Mouse (Mus musculus): ENCODE measurements around the gene Pde4dip.
A peak's percentile ranks its signal among the peaks of the same experiment; 100 is the strongest.

Pde4dip gene

DNA sequence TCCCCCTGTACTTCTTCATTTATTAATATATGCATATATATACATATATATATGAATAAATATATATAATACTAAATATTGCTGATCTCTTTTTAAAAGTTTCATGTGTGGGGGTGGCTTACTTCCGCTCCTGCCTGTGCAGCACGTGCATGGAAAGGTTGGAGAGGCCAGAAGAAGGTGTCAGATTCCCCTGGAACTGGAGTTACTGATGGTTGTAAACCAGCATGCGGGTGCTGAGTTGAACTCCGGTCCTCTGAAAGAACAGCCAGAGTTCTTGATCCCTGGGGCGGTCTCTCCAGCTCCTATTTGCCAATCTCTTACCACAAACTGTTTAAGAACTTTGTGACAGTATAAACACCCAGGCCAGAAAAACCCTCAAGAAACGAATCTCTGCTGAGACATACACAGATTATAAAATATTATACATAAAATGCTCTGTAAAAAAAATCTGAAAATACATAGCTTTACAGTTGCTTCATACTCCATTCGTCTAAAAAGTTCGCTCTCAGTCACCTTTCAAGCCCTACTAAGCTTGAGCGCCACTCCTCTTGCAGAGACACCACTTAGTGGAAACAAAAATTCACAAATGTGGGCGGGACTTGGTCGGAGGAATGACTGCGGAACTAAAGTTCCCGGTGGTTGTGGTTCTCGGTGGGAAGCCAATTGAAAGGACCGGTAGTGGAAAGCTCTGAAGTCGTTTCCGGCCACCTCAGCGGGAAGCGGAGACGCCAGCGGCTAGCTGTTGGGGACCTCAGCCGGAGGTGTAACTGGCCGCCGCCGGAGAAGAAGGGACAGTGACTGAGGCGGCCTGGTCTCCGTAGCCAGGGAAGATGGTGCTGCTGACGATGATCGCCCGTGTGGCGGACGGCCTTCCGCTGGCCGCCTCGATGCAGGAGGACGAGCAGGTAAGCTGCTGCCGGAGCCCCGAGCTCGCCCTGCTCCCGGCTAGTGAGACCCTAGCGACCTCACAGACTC, 12.3 kb upstream of the Pde4dip start, which contains the start of gene Sec22b:
Gene Sec22b (plus strand): TSS at position 675 of the 975 bp plus-strand sequence.
- peak; percentile 83 to 90 for DNase-seq (ENCODE audit: low spot score in 2 of 2)

DNA sequence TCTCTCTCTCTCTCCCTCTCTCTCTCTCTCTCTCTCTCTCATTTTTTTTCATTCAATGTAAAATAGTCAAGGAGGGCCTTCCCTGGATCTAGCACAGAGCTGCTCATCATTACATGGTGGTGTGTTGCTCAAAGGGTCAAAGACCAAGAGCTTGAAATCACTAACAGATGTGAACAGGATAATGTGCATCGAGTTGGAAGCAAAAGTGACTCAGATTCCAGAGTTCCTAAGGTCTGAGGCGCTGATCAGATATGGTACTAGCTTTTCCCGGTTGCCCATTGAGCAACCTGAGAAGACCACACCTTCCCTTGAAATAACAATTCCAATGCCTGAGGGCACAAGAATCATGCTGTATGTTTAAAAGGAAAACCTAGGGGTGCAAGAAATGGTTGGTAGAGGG, 9.9 kb upstream of the Pde4dip start:
- DNase-seq (ENCODE audit: low spot score in 2 of 2) = no peak

DNA sequence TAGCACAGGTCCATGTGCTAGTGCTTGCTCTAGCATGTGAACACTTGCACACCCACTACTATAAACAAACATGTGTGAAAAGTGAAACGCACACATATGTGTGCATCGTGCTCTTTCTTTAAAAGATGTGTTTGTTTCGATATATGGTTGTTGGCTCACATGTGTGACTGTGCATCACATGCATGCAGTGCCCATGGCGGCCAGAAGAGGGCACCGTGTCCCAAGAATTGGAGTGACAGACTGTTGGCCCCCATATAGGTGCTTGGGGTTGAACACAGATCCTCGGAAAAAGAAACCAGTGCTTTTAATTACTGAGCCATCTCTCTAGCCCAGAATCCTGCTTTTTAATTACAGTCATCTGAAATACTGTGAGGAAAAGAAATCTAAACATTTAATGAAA, 6.2 kb upstream of the Pde4dip start:
- DNase-seq (ENCODE audit: low spot score in 2 of 2) = peak; percentile 52 to 81

DNA sequence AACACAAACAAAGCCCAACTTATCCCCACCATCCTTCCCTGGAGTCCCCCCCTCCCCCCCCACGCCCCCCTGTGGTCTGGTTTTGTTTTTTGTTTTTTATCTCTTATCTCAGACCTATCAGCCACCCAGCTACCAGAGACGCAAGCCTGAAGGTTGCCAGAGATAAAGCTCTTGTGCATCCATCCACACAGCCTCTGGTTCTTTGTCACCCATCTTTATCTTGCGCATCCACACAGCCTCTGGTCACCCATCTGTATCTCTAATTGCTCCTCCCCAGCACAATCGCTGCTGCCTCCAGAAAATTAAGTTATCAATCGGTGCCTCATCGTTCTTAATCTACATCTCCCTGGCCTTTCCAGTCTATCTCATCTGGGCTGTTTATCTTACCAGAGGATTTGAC, 1.7 kb upstream of the Pde4dip start:
- no peak for DNase-seq (ENCODE audit: low spot score in 2 of 2)

DNA sequence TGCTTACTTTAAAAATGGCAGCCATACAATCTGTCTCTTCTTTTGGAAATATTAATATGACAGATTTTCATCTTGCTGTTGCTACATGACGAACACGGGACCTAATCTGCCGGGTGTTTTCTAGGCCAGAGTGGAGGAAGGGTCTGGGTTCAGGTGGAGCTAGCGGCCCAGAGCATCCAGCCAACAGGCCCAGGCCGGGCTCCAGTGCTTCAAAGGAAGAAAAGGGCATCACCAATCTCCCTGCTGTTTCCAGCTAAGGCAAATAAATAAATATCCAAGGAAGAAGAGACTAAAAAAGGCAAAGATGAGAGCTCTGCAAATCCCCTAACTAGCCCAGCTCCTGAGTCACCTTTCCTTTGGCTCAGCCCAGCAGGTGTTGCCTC, 731 bp downstream of the Pde4dip start:
- no peak for DNase-seq (ENCODE audit: low spot score in 2 of 2)

DNA sequence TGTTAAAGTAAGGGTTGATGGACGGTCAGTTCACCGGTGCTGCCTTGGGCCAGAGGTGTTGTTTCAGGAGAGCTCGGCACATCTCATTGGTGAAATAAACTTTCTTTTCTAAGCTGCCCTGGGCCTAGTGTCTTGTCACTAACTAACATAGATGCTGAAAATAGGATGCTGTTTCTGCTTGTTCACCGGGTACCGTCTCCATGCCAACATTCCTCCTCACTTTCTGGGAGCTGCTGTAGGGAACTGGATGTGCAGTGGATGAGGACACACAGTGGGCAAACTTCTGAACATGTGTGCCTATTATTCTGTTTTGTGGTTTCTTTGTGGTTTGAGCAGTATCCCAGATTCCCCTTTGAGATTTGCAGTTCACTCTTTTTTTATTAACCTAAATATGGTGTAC, 6.9 kb downstream of the Pde4dip start:
- no peak for DNase-seq (ENCODE audit: low spot score in 2 of 2)

DNA sequence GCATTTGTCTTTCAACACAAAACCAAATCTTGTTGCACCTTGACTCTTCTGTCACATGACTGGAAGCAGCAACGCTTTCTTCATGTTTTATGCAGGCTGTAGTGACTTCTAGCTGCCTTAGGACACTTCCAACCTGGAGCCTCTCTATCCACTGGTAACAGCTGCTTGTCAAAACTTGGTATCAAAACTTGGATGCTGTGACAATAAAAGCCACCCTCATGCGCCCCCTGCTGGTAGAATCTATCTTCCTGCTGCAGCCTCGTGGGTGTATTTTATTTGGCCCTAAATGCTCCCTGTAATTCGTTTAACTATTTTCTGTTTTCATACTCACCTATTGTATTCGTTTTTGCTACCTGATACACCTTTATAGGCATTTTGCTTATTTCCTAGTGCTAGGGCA, 9.3 kb downstream of the Pde4dip start:
- peak; percentile 54 to 87 for DNase-seq (ENCODE audit: low spot score in 2 of 2)

DNA sequence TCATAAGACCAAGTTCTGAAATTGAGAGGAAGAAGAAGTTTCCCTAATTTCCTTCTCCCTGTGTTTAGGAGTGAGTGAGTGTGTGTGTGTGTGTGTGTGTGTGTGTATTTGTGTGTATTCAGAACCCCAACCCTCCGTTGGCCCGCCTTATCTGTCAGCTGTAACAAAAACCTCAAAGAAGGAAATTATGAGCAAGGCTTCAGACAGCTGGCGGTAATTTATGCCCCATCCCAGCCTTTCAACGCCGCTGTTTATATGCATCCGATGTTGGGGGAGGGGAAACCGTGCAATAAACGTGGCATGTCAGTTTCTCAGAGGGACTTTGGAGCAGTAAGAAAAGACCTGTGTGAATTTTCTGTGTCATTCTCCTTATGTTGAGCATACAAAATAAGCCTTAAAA, 12.2 kb downstream of the Pde4dip start:
- no peak for DNase-seq (ENCODE audit: low spot score in 2 of 2)

DNA sequence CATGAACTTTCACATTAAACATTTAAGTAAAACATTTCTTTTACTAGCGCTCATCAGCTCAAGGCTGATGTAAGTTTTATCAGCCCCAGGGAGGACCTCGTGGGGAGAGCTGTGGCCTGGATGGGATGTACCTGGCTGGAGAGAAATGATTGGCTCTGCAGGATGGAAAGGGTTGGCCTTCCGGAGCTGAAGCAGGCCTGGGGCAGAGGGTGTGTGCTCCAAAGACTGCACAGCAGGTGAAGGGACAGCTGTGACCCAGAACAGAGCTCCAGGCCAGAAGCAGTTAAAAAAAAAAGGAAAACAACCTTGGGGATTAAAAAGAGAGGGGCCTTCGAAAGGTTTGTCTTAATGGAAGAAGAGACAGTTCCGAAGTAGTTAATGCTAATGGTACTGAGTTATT, 13.7 kb downstream of the Pde4dip start:
- DNase-seq (ENCODE audit: low spot score in 2 of 2) = no peak

DNA sequence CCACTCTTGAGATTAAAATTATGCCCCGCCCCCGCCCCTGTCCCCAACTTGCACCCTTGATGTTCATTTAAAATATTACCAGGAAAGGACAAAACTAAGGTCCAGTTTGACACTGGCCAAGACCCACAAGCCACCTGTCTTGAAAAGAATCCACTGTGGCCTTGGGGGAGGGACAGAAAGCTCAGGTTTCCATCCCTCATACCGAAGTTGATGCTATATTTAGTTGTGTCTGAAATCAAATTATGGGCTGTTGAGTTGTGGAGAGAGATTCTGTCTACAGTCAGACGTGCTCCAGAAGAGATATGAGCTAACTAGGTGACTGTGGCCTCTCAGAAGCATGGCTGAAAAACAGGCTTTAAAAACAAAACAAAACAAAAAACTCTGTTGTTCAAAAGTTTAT, 18.8 kb downstream of the Pde4dip start:
- DNase-seq (ENCODE audit: low spot score in 2 of 2) = no peak

DNA sequence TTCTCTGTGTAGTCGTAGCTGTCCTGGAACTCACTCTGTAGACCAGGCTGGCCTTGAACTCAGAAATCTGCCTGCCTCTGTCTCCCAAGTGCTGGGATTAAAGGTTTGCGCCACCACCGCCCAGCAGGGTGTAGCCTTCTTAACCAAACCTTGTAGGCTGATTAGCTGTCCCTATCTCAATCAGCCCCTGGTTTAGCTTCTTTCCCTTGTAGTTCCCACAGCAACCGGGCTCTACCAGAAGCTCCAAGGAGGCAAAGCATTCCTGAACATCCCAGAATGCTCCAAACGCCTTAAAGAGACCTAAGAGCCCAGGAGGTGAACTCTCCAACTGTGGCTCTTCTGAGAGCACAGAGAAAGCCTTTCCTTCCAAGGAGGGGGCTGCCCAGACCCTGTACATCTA, 19.8 kb downstream of the Pde4dip start:
- no peak for DNase-seq (ENCODE audit: low spot score in 2 of 2)

DNA sequence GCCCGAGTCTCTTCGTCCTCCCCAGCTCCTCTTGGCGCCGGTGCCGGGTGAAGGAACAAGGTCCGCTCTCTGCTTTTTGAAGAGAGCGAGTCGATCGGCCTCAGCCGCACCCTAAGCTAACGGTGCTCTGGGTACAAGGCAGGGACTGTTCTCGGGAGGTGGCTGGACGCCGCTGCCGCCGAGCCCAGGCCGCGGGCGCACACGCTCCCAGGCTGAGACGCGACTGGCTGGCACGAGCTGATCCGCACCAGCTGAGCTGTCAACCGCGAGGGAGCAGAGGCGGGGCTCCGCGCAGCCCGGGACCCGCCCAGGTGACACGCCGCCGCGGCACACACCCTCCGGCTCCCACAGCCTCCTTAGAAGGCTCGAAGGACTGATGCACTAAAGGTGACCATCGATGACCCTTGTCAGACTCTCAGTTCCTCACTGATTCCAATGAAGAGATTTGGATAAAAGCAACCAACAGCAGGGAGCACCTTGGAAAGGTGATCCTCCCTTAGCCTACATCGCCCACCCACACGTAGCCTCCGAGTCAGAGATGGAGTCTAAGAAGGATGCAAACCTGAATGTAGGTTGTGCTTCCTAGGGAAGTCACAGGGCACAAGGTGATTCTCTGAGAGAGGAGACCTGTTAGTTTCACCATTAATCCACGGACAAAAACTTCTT, 20.4 kb downstream of the Pde4dip start:
- peak; percentile 29 to 68 for DNase-seq (ENCODE audit: low spot score in 2 of 2)

DNA sequence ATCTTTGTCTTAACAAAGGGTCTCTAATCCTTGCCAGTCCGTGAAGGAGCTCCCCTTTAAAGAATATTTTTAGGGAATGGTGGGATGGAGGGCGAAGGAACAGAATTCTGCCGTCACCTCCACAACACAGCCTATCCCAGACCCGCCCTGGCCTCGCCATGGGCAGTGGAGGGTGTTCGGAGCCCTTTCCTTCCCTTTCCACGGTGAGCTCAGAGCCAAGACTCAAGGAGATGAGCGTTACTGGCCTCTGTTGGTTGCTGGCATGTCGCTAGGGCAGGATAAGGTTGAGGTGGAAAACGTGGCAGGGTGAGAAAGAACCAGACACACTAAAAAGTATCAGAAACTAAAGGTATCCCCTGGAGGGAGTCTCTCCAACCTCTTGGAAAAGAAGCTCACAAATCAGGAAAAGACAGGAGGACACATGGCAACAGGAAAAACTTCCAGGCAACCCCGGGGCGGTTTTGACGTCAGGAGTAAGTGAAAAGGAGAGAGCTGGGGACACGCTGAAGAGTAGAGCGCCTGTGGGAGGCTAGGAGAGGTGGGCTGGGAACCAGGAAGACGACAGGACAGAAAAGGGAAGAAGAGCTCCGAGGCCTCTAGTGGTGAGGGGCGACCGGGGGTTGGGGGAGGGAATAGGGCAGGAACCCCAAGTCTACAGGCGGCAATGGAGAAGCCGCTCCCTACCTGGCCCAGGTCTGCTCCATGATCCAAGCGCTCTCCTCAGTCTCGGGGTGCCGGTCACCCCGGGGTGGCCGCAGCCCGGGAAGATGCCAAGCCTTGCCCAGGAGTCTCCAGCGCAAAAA, 21.1 kb downstream of the Pde4dip start:
- DNase-seq (ENCODE audit: low spot score in 2 of 2) = no peak

DNA sequence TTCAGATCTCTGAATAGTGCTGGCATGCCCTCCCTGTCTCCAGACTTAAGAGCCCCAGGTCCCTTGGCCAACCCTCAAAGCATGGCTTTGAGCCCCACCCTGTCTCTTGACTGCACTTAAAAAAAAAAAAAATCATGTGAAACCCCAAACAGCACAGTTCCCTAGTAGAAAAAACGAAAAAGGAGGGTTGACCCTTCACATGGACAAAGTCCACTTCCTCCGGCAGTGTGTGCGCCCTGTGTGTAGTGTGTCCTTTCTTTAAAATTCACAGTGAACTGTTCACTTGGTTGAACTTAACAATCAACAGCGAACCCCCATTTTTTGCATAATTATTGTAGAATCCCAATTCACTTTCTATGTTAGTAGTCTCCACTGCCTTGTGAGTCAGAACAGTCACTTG, 21.8 kb downstream of the Pde4dip start:
- no peak for DNase-seq (ENCODE audit: low spot score in 2 of 2)

DNA sequence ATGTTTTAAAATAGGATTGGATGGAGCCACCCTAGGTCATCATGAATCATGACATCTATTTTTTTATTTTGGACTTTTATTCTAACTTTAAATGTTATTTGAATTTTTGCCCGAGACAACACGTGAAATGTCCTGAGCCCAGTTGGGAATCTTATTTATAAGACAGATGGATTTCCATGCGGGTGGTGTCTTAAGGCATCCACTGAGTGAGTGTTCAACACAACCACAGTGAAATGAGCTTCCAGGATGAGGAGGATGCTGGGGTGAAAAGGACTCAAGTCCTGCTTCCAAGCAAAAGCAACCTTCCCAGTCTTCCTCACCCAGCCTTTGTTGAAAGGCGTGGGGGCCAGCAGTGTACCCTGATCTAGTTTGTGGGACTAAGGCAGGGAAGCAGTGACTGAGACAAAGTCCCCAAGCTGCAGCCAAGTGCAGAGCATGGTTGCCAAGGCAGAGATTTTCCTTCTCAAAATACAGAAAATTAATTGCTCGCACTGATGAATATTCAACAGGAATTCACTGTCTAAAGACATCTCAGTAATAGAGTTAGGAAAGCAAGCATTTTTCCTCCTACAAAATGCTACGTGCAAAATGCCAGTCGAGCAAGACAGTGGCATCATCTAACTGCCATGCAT, 27.6 kb downstream of the Pde4dip start:
- no peak for DNase-seq (ENCODE audit: low spot score in 2 of 2)

DNA sequence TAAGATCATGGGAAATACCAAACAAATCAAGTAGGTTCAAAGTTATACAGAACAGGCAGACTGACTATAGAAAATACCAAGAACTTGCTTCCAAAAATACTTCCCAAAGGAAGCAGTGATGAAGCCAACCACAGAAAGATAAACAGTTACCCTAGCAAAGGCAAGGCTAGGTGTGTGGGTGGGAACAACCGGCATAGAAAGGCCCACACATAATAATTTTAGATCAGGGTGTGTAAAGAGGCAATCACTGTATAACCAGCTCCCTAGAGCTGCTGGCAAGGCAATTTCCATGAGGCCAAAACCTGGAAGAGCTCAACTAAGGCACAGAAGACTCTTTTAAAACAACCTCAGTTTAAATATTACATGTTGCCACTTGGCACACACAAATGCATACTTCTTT, 29.1 kb downstream of the Pde4dip start:
- no peak for DNase-seq (ENCODE audit: low spot score in 2 of 2)

DNA sequence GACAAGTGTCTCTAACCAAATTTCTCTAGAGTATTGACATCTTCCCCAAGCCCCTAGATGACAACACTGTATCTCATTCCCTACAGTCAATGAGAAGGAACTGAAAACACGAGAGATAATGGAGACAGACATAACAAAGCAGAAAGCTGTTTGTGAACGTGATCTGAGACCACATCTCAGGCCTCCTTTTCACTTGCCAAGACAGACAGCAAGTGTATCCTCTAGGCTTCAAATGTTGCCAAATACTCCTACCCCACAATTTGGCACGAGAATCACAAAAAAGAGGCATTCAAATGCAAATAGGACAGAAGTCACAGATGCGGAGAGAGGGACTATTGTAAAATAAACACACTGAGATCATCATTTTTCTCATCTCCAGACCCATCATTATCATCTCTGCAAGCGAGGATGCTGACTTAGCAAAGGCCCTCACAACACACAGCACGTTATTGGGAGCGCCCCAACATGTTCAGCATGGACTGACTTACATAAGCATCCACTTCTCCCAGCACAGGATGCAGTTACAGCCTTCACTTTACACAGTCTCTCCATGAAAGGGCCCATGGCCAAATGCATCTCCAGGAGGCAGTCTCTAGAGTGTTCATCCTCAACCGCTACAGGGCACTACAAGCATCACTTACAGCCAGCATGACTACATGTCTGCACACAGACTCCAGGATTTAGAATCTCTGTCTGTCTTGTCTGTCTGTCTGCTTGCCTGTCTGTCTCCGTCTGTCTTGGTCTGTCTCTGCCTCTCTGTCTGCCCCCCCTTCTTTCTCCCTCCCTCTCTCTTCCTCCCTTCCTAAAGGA, 33.7 kb downstream of the Pde4dip start:
- no peak for DNase-seq (ENCODE audit: low spot score in 2 of 2)

DNA sequence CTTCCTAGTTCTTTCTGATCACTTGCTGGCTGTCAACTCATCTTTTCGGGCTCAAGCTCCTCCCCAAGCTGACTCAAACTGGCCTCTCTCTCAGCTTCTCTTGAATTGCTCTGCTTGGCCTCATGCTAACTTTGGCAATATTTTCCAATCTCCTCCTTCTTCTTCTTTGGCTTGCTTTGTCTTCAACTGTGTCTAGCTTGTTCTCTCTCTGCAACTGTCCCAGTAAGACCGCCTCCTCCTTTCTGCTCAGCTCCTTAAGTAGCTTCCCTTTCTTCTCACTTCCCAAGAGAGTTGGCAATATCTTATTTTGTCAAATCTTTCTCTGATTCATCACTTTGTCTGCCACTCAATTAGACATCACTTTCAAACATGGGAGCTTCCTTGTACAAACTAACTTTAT, 36.7 kb downstream of the Pde4dip start:
- no peak for DNase-seq (ENCODE audit: low spot score in 2 of 2)

DNA sequence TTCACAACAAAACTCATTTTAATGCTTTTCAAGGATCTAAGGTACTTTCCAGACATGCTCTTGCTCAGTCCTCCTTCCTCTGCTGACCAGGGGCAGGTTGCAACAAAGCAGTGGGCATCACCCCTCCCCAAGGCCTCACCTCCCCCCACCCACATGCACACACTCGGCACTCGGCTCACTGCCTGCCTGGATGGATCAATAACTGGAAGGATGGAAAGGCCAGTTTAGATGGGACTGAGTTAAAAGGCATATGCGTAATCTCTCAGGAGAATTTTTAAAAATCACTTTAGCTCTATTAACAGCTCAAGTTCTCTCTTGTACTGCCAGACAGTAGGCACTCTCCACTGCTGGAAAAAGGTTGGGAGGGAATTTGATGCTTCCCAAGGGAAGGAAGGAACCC, 40.9 kb downstream of the Pde4dip start:
- no peak for DNase-seq (ENCODE audit: low spot score in 2 of 2)

DNA sequence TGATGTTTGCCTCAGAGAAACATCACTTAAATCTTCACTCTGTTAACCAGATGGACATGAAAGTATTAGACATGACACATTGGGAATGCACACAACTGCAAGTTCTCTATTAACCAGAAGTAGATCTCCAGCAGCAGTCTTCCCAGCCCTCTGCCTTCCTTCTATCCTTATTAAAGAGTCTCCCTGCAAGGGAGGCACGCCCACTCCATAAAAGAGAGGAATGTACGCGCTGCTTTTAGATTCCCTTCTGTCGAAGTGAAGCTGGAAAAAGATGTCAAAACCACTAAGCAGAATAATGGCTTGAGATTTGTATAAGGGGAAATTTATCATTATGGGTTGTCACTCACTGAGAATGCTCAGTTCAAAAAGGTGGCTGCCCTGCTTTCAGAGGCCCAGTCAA, 42.1 kb downstream of the Pde4dip start:
- no peak for DNase-seq (ENCODE audit: low spot score in 2 of 2)

DNA sequence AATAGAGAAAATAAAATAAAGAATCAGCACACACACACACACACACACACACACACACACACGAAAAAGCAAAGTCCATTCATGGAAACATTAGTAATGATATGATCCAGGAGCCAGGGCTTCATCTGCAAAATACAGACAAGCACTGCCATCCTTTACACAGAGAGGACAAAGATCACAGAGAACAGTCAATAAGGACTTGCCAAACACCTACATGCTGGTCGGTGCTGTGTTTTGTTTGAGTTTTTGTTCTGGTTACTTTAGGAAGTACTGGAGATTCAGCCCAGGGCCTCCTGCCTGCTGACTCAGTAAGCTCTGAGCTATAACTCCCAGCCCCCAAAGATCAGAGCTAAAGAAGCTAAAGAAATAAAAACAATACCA, 43.7 kb downstream of the Pde4dip start:
- no peak for DNase-seq (ENCODE audit: low spot score in 2 of 2)
